Mouse (Mus musculus) myocyte (in vitro differentiated cells): ENCODE data around the gene Rhno1. TPM values are rescaled to one million over a fixed set of nuclear protein-coding genes. Genes with fewer than 3 reads are reported as not detected.

Experiments
- H3K27me3 ChIP-seq: one replicate; pipeline ENCODE4 v1.6.1; 2011; ENCODE audit not compliant: control insufficient read depth, insufficient read depth, insufficient read length
- H3K36me3 ChIP-seq: one replicate; pipeline ENCODE4 v1.6.1; 2011; ENCODE audit not compliant: control insufficient read depth, insufficient read depth
- H3K4me2 ChIP-seq: one replicate; pipeline ENCODE4 v1.6.1; 2011; ENCODE audit warnings: low read depth, control low read depth
- H3K4me3 ChIP-seq: one replicate; pipeline ENCODE4 v1.5.1; 2011; ENCODE audit warnings: mild to moderate bottlenecking, control low read depth, moderate library complexity
- H3K79me2 ChIP-seq: one replicate; pipeline ENCODE4 v1.6.1; 2011; ENCODE audit not compliant: control insufficient read depth, insufficient read depth
- H3ac ChIP-seq: one replicate; pipeline ENCODE4 v1.6.1; 2011; ENCODE audit not compliant: control insufficient read depth, insufficient read length
- CEBPB ChIP-seq: IDR thresholded peaks from 2 replicates; pipeline ENCODE4 v1.6.1; 2011; ENCODE audit warnings: mild to moderate bottlenecking, moderate library complexity; ENCODE audit not compliant: poor library complexity, insufficient read depth, severe bottlenecking
- E2F4 ChIP-seq: IDR thresholded peaks from one replicate; pipeline ENCODE4 v1.6.1; 2011; ENCODE audit warnings: mild to moderate bottlenecking, control low read depth, moderate library complexity; ENCODE audit not compliant: insufficient read depth
- MAX ChIP-seq: IDR thresholded peaks from one replicate; pipeline ENCODE4 v1.6.1; 2011; ENCODE audit warnings: low read depth, mild to moderate bottlenecking, control low read depth
- MYOD1 ChIP-seq, 3 experiments: IDR thresholded peaks; one replicate each; pipeline ENCODE4 v1.6.1; 2011; ENCODE audit warnings: control low read depth in 2 of 3, low read depth in 2 of 3, mild to moderate bottlenecking in 2 of 3, moderate library complexity in 1 of 3; ENCODE audit not compliant: insufficient read length in 2 of 3, control insufficient read depth in 1 of 3
- MYOG ChIP-seq, 3 experiments: IDR thresholded peaks; one replicate each; pipeline ENCODE4 v1.6.1; 2011; ENCODE audit warnings: control low read depth in 2 of 3, low read depth in 2 of 3, mild to moderate bottlenecking in 2 of 3; ENCODE audit not compliant: insufficient read length in 2 of 3, control insufficient read depth in 1 of 3, insufficient read depth in 1 of 3
- POLR2A ChIP-seq: IDR thresholded peaks from one replicate; pipeline ENCODE4 v1.6.1; 2011; ENCODE audit warnings: low read depth, mild to moderate bottlenecking, control low read depth, moderate library complexity; ENCODE audit not compliant: insufficient read length
- POLR2AphosphoS2 ChIP-seq: IDR thresholded peaks from one replicate; pipeline ENCODE4 v1.6.1; 2011; ENCODE audit warnings: low read depth, control low read depth; ENCODE audit not compliant: insufficient read length
- REST ChIP-seq: IDR thresholded peaks from one replicate; pipeline ENCODE4 v1.6.1; 2011; ENCODE audit warnings: mild to moderate bottlenecking, control low read depth, moderate library complexity; ENCODE audit not compliant: insufficient read depth, insufficient read length
- SRF ChIP-seq: IDR thresholded peaks from one replicate; pipeline ENCODE4 v1.6.1; 2011; ENCODE audit warnings: low read depth; ENCODE audit not compliant: control insufficient read depth, insufficient read length
- TCF12 ChIP-seq: IDR thresholded peaks from one replicate; pipeline ENCODE4 v1.6.1; 2011; ENCODE audit warnings: mild to moderate bottlenecking, control low read depth; ENCODE audit not compliant: poor library complexity, insufficient read depth, severe bottlenecking
- TCF3 ChIP-seq: IDR thresholded peaks from one replicate; pipeline ENCODE4 v1.6.1; 2011; ENCODE audit warnings: low read depth, control low read depth; ENCODE audit not compliant: insufficient read length
- USF1 ChIP-seq: IDR thresholded peaks from one replicate; pipeline ENCODE4 v1.6.1; 2011; ENCODE audit warnings: low read depth, mild to moderate bottlenecking, control low read depth, moderate library complexity
- polyA plus RNA-seq: library from polyadenylated mRNA; unstranded; fragments of >200 nt; fragmentation: generic; extraction: Trizol; gene quantifications from one replicate; pipeline ENCODE4 v1.2.1, GENCODE M21; 2012; ENCODE audit warnings: missing spikeins

Gene Rhno1
- polyA plus RNA-seq, 1 experiment, result 32.8 TPM

- Histone ChIP-seq H3K4me3 (no peak overlapping the region), H3K4me2 (no peak overlapping the region), H3K79me2 (no peaks in the 10 kb centered on the region), H3ac (no peak overlapping the region), H3K36me3 (no peaks in the 10 kb centered on the region), H3K27me3 (no peaks in the 10 kb centered on the region)
- TF ChIP-seq SRF (no peak), POLR2AphosphoS2 (peak; percentile 12)
Observed at GRCm38 (mm10) chr6:128376371-128377085, 13.8 kb upstream of the Rhno1 start.

DNA sequence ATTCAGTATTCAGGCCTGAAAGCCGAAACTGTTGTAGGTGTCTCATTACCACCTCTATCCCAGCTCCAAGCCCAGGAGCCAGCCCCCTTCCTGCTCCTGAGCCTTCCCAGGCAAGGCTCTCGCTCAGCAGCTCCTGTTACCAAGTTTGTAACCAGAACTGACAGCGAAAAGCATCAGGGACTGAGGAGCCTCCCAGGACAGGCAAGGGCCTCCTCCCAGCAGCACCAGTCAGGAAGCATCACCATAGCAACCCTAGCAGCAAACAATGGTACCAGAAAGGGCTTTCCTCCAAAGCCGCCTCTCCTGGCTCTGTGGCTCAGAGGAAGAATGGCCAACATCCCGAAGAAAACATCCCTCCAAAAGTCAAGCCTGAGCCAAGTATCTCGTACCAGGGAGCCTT, 12.5 kb upstream of the Rhno1 start, which contains the start of the genes Tex52 and Gm44596:
Tex52 (plus strand) TSS at position 265 of the 400 bp plus-strand sequence.
Gm44596 (plus strand) TSS at position 312 of the 400 bp plus-strand sequence.
- Histone ChIP-seq H3K79me2 (no peaks in the 10 kb centered on the region), H3K36me3 (peaks cover 10% of the 10 kb centered on the region), H3K27me3 (no peaks in the 10 kb centered on the region), H3K4me2 (no peak within 1 kb of the TSS), H3K4me3 (no peak within 1 kb of the TSS), H3ac (no peak within 1 kb of the TSS)
- TF ChIP-seq TCF12, result no peak
- no peak for TF ChIP-seq CEBPB
- TF ChIP-seq POLR2AphosphoS2, result peak; percentile 13

DNA sequence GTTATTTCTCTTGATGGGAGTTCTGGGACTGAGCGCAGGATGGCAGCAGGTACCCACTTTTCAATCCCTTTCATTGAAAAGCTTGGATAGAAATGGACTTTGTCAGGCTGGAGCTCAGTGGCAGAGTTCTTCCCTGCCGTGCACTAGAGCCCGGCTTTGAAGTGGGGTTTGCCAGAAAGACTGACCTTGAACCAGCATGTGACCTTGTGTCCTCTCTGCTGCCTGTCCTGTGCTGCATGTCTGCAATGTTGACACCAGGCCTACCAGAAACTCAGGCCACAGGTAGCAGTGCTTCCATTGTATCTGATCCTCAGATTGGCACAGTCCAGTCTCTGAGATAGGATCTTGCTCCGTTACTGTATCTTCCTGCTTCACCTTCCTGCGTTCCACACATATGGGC, 7.3 kb upstream of the Rhno1 start:
- H3K79me2 ChIP-seq, result peaks cover 14% of the 10 kb centered on the region
- H3K4me2 ChIP-seq, result no peak overlapping the region
- H3K4me3 ChIP-seq, result no peak overlapping the region
- TF ChIP-seq REST (no peak), POLR2AphosphoS2 (no peak), TCF12 (no peak), POLR2A (no peak), SRF (no peak), MAX (no peak), CEBPB (no peak), TCF3 (no peak), USF1 (no peak), MYOG (IDR thresholded peaks at IDR 0.05; ENCODE audit: control insufficient read depth in 1 of 3, insufficient read depth in 1 of 3, insufficient read length in 2 of 3, low read depth in 2 of 3) (no peak), MYOD1 (IDR thresholded peaks at IDR 0.05; ENCODE audit: control insufficient read depth in 1 of 3, insufficient read length in 2 of 3, low read depth in 2 of 3) (no peak), E2F4 (no peak)
- no peak overlapping the region for H3ac ChIP-seq
- no peaks in the 10 kb centered on the region for H3K27me3 ChIP-seq
- peaks cover 32% of the 10 kb centered on the region for H3K36me3 ChIP-seq

- no peaks in the 10 kb centered on the region for H3K27me3 ChIP-seq
Observed at GRCm38 (mm10) chr6:128366466-128366865, 3.8 kb upstream of the Rhno1 start.

GRCm38 (mm10) chr6:128364721-128365120, 2.0 kb upstream of the Rhno1 start:
- no peak overlapping the region for H3ac ChIP-seq
- H3K4me3 ChIP-seq, result no peak overlapping the region
- no peaks in the 10 kb centered on the region for H3K27me3 ChIP-seq
- no peak for TF ChIP-seq E2F4
- TF ChIP-seq MYOD1 (IDR thresholded peaks at IDR 0.05; ENCODE audit: control insufficient read depth in 1 of 3, insufficient read length in 2 of 3, low read depth in 2 of 3), result no peak
- no peak for TF ChIP-seq MYOG (IDR thresholded peaks at IDR 0.05; ENCODE audit: control insufficient read depth in 1 of 3, insufficient read depth in 1 of 3, insufficient read length in 2 of 3, low read depth in 2 of 3)
- TF ChIP-seq POLR2AphosphoS2, result no peak
- TF ChIP-seq USF1, result no peak
- no peak for TF ChIP-seq TCF3
- no peak for TF ChIP-seq CEBPB
- TF ChIP-seq MAX, result no peak
- no peak for TF ChIP-seq REST
- TF ChIP-seq SRF, result no peak
- no peak for TF ChIP-seq POLR2A
- TF ChIP-seq TCF12, result no peak
- H3K79me2 ChIP-seq, result peaks cover 43% of the 10 kb centered on the region
- peak overlapping the region; percentile 71 for H3K4me2 ChIP-seq
- peaks cover 18% of the 10 kb centered on the region for H3K36me3 ChIP-seq

More at GRCm38 (mm10) chr6:128366466-128366865, 3.8 kb upstream of the Rhno1 start:
- H3K36me3 ChIP-seq, result peaks cover 32% of the 10 kb centered on the region
- no peak overlapping the region for H3K4me2 ChIP-seq
- peaks cover 25% of the 10 kb centered on the region for H3K79me2 ChIP-seq
- TF ChIP-seq TCF3, result no peak
- no peak for TF ChIP-seq MYOD1 (IDR thresholded peaks at IDR 0.05; ENCODE audit: control insufficient read depth in 1 of 3, insufficient read length in 2 of 3, low read depth in 2 of 3)
- no peak for TF ChIP-seq E2F4
- TF ChIP-seq CEBPB, result no peak
- no peak for TF ChIP-seq MYOG (IDR thresholded peaks at IDR 0.05; ENCODE audit: control insufficient read depth in 1 of 3, insufficient read depth in 1 of 3, insufficient read length in 2 of 3, low read depth in 2 of 3)
- no peak for TF ChIP-seq SRF
- TF ChIP-seq POLR2A, result no peak
- no peak for TF ChIP-seq USF1
- TF ChIP-seq MAX, result no peak
- no peak for TF ChIP-seq REST
- TF ChIP-seq TCF12, result no peak
- no peak for TF ChIP-seq POLR2AphosphoS2
- no peak overlapping the region for H3ac ChIP-seq
- no peak overlapping the region for H3K4me3 ChIP-seq
